Mouse (Mus musculus): Measurements from ENCODE around the gene Mgarp. TPM values are rescaled to one million over a fixed set of nuclear protein-coding genes. Genes with fewer than 3 reads are reported as not detected.

The Mgarp gene
- polyA plus RNA-seq, 1 experiment from 2014 or later: 1.6 TPM

DNA sequence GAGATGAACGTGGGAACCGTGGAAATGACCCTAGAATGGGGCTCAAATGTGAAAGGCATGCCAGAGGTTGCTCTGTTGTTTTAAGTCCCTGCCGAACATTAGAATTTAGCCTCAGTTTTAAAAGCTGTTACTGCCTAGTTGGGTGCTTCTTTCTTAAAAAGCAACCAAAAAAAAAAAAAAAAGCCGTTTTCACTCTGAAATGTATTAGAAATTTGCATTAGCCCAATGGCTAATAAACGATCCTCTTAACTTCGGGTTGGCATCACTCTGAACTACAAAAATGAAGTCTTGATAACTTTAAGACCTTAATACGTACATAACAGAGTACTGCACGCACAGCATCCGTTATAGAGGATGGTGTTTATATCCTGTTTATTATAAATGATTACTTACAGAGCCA lies 54.4 kb downstream of the Mgarp start:
- H3K36me3 ChIP-seq (ENCODE audit: control insufficient read depth, insufficient read depth, low read length): no peaks in the 10 kb centered on the region
- H3K27me3 ChIP-seq (ENCODE audit: control insufficient read depth, insufficient read depth, low read length): no peaks in the 10 kb centered on the region
- H3K4me2 ChIP-seq (replicated peaks; ENCODE audit: low read depth, low read length): peak overlapping the region; percentile 77
- peak overlapping the region; percentile 90 for H3K4me3 ChIP-seq (ENCODE audit: low read length)
- 10% methylated on average over 9 of the region's 9 CpGs for WGBS
- no peak for ATAC-seq (ENCODE audit: low FRiP score, low TSS enrichment)
- H3K9ac ChIP-seq (ENCODE audit: low read depth, low read length): peak overlapping the region; percentile 90
- no peaks in the 10 kb centered on the region for H3K4me1 ChIP-seq (ENCODE audit: control insufficient read depth, insufficient read depth, low read length)
- H3K9me3 ChIP-seq (ENCODE audit: control insufficient read depth, low read length): no peaks in the 10 kb centered on the region
- peak overlapping the region; percentile 90 for H3K27ac ChIP-seq (ENCODE audit: low read depth, low read length)

DNA sequence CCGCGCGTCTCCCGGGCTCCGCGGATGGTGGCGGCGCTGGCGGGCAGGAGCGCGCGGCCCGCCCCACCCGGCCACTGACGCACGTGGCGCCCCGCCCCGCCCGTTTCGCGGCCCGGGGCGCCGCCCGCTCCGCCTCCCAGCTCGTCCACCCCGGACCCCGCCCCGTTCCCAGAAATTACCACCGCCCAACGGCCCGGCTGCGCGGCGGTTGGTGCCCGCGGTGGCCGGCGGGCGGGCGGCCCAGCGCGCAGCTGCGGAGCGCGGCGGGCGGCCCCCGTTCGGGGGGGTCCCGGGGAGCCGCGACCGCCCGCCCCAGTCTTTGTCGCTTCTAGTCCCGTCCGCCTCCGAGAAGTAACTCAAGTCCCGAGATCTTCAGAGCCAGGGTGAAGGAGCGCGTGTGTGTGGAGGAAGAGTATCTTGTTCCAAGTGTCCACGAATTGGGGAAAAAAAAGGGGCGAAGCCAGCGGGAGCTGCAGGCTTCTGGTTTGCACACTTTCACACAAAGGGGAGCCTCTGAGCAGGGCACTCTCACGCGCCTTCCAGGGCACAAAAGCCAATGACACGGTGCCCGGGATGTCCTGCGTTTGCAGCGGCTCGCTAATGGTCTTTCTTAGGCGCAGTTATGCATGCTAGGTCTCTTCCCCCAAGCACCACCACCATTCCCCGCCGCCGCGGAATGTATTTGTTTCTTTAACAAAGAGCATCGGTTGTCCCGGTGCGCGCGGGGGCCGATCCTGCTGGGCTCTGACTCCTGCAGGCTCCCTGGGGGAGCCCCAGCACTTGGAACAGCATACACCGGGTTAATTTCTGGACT lies 55.1 kb downstream of the Mgarp start:
- H3K27me3 ChIP-seq (ENCODE audit: control insufficient read depth, insufficient read depth, low read length): no peaks in the 10 kb centered on the region
- peak overlapping the region; percentile 90 for H3K4me3 ChIP-seq (ENCODE audit: low read length)
- under 1% methylated on average over 70 of the region's 86 CpGs for WGBS
- H3K9ac ChIP-seq (ENCODE audit: low read depth, low read length): peak overlapping the region; percentile 90
- ATAC-seq (ENCODE audit: low FRiP score, low TSS enrichment): peak; percentile 86
- no peaks in the 10 kb centered on the region for H3K9me3 ChIP-seq (ENCODE audit: control insufficient read depth, low read length)
- H3K27ac ChIP-seq (ENCODE audit: low read depth, low read length): peak overlapping the region; percentile 90
- H3K4me1 ChIP-seq (ENCODE audit: control insufficient read depth, insufficient read depth, low read length): no peaks in the 10 kb centered on the region
- H3K4me2 ChIP-seq (replicated peaks; ENCODE audit: low read depth, low read length): peak overlapping the region; percentile 77
- H3K36me3 ChIP-seq (ENCODE audit: control insufficient read depth, insufficient read depth, low read length): no peaks in the 10 kb centered on the region

DNA sequence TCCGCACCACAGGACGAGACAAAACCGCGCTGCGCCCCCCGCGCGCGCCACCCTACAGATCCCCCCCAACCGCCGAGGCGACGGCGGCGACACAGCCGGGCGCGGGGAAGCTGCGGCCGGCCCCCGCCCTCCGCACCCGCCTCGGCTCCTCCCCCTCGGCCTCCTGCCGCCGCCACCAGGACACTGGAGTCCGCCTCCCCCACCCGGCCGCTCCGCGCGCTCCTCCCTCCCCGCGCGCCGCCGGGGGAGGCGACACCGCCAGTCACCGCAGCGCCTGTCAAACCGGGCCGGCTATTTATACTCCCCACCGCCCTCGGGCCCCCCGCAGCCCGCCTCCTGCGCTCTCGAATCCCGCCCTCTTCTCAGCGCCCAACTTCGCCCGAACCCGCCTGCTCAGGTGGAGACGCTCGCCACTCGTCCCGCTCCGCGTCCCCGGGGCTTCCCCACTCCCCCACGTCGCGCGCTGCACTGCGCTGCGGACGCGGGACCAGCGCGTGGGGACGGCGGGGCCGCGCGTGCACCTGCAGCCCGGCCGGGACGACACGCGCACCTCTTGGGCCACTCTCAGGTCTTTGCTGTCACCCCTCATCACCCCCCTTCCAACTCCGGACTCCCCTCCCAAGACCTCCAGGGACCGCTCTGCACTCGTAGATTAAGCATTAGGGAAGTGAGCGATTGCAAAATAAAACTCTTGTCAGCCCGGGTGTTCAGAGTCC lies 55.8 kb downstream of the Mgarp start, which contains the start of gene Elf2:
TSS of gene Elf2 (minus strand) at position 112 of the 716 bp plus-strand sequence.
- WGBS: under 1% methylated on average over 69 of the region's 87 CpGs
- H3K36me3 ChIP-seq (ENCODE audit: control insufficient read depth, insufficient read depth, low read length): no peaks in the 10 kb centered on the region
- peak; percentile 85 for ATAC-seq (ENCODE audit: low FRiP score, low TSS enrichment)
- H3K27ac ChIP-seq (ENCODE audit: low read depth, low read length): peak within 1 kb of the TSS; percentile 90
- H3K4me2 ChIP-seq (replicated peaks; ENCODE audit: low read depth, low read length): peak within 1 kb of the TSS; percentile 77
- H3K4me3 ChIP-seq (ENCODE audit: low read length): peak within 1 kb of the TSS; percentile 90
- no peaks in the 10 kb centered on the region for H3K27me3 ChIP-seq (ENCODE audit: control insufficient read depth, insufficient read depth, low read length)
- H3K9ac ChIP-seq (ENCODE audit: low read depth, low read length): peak within 1 kb of the TSS; percentile 90
- H3K9me3 ChIP-seq (ENCODE audit: control insufficient read depth, low read length): no peaks in the 10 kb centered on the region
- H3K4me1 ChIP-seq (ENCODE audit: control insufficient read depth, insufficient read depth, low read length): no peaks in the 10 kb centered on the region

DNA sequence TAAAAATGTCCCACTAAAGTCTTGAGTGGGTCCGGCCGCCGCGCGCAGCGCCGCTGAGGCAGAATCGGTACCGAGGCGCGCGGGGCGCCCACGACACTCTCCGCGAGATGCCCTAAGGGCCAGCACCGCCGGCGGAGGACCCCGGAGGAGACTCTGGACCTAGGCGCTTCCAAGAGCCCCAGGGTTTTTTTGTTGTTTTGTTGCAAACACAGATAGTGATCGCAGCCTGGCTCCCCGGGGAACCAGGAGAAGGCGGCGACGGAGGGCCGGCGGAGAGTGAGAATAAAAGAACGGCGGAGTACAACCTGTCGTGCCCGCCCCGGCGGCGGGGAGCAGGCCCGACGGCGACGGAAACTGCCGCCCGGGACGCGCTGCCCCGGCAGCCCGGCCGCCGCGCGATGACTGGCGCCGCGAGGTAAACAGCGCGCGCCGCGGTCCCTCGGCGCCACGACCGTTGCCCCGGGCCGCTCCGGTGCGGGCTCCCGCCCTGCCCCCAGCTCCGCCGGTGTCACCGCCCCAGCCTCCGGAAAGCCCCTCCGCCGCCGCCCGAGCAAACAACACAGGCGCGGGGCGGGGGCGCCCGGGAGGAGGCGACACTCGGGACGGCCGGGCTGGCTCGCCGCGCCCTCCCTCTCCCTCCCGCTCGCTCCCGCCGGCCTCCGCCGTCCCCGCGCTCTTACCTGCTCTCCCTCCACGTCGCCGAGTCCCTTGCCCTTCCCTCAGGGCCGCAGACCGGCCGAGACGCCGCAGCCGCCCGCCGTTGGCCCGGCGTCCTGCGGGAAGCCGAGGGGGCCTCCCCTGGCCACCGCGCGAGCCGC lies 56.6 kb downstream of the Mgarp start:
- ATAC-seq (ENCODE audit: low FRiP score, low TSS enrichment): peak; percentile 45
- under 1% methylated on average over 80 of the region's 113 CpGs for WGBS
- Histone ChIP-seq H3K9ac (ENCODE audit: low read depth, low read length) (peak overlapping the region; percentile 90), H3K27me3 (ENCODE audit: control insufficient read depth, insufficient read depth, low read length) (no peaks in the 10 kb centered on the region), H3K4me1 (ENCODE audit: control insufficient read depth, insufficient read depth, low read length) (no peaks in the 10 kb centered on the region), H3K36me3 (ENCODE audit: control insufficient read depth, insufficient read depth, low read length) (no peaks in the 10 kb centered on the region), H3K27ac (ENCODE audit: low read depth, low read length) (peak overlapping the region; percentile 90), H3K4me2 (replicated peaks; ENCODE audit: low read depth, low read length) (peak overlapping the region; percentile 77), H3K4me3 (ENCODE audit: low read length) (peak overlapping the region; percentile 90), H3K9me3 (ENCODE audit: control insufficient read depth, low read length) (no peaks in the 10 kb centered on the region)

DNA sequence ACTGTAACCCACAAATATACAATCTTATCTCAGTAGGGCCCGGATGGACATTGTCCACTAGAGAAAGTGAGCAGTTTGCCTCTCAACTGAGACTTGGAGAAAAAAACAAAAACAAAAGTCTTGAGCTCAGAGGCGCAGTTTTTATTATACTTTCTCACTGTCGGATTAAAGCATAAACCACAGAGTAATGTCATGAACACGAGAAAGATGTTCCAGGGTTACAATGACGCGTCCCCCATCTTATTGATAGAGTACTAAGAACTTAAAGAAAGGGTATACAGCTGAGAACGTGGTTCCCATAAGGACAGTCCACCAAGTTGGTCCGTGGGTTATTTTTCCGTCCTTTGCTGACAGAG lies 57.2 kb downstream of the Mgarp start:
- Histone ChIP-seq H3K27ac (ENCODE audit: low read depth, low read length) (no peak overlapping the region), H3K9ac (ENCODE audit: low read depth, low read length) (peak overlapping the region; percentile 90)
- 3% methylated on average over 9 of the region's 9 CpGs for WGBS

More for the DNA sequence above, 57.2 kb downstream of the Mgarp start:
- H3K27me3 ChIP-seq (ENCODE audit: control insufficient read depth, insufficient read depth, low read length): no peaks in the 10 kb centered on the region
- H3K4me3 ChIP-seq (ENCODE audit: low read length): peak overlapping the region; percentile 90
- no peaks in the 10 kb centered on the region for H3K9me3 ChIP-seq (ENCODE audit: control insufficient read depth, low read length)
- H3K36me3 ChIP-seq (ENCODE audit: control insufficient read depth, insufficient read depth, low read length): no peaks in the 10 kb centered on the region
- H3K4me1 ChIP-seq (ENCODE audit: control insufficient read depth, insufficient read depth, low read length): no peaks in the 10 kb centered on the region
- ATAC-seq (ENCODE audit: low FRiP score, low TSS enrichment): no peak
- H3K4me2 ChIP-seq (replicated peaks; ENCODE audit: low read depth, low read length): peak overlapping the region; percentile 77

Other genes with a start within 250 kb of the Mgarp start
- 8.0 and 10.4 TPM in 2 replicates for gene Noct, start 172.3 kb downstream of the Mgarp start, polyA plus RNA-seq (2014; fragmentation: Nextera tagmentation; extraction: Ambion mirVana)
- 51.4 and 61.6 TPM in 2 replicates for gene Elf2, start 56.1 kb downstream of the Mgarp start, polyA plus RNA-seq (2014; fragmentation: Nextera tagmentation; extraction: Ambion mirVana)
- 711 and 870 TPM in 2 replicates for gene Ndufc1, start 12.2 kb upstream of the Mgarp start, polyA plus RNA-seq (2014; fragmentation: Nextera tagmentation; extraction: Ambion mirVana)
- 40.0 and 57.1 TPM in 2 replicates for gene Naa15, start 18.4 kb upstream of the Mgarp start, polyA plus RNA-seq (2014; fragmentation: Nextera tagmentation; extraction: Ambion mirVana)
- gene Rab33b, start 87.2 kb upstream of the Mgarp start, polyA plus RNA-seq (2014; fragmentation: Nextera tagmentation; extraction: Ambion mirVana): 10.5 and 17.5 TPM in 2 replicates
- gene Setd7, start 164.1 kb upstream of the Mgarp start, polyA plus RNA-seq (2014; fragmentation: Nextera tagmentation; extraction: Ambion mirVana): 4.3 and 4.7 TPM in 2 replicates

Measured in kidney, embryonic 14.5 days (tissue).